Mouse (Mus musculus): Measurements from ENCODE around the gene Fbxo31. TPM values are rescaled to one million over a fixed set of nuclear protein-coding genes. Genes with fewer than 3 reads are reported as not detected.
"Not testable (repeated sequence)": the region's sequence is repeated elsewhere in the genome, so short reads cannot be mapped to it uniquely, and the experiment has no call there.

The Fbxo31 gene
- polyA plus RNA-seq, 1 experiment = 16.2 TPM

DNA sequence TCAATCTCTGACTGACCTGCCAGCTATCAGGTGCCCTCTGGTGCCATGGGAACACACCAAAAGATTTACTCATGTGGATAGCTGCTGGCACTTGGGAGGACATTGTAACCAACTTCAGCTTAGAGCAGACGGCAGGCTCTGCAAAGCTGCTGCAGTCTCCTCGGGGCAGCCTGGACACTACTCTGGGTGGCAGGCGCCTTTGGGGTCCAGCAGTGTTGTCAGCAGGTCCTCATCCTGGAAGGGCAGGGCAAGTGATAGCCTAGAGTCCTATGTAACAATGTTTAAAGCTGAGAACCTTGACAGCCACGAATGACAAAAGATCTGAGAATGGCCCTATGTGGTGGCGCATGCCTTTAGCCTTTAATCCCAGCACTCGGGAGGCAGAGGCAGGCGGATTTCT lies 19.6 kb upstream of the Fbxo31 start:
- no peak for DNase-seq
- Histone ChIP-seq H3K27me3 (replicated peaks; ENCODE audit: control insufficient read depth, insufficient read depth, low read length) (no peaks in the 10 kb centered on the region), H3K4me3 (ENCODE audit: insufficient read depth, low read depth, low read length) (no peak overlapping the region), H3K36me3 (ENCODE audit: control insufficient read depth, insufficient read depth, low read length) (peaks cover 3% of the 10 kb centered on the region; the same call in 1 of the 2 replicates), H3K4me1 (ENCODE audit: control insufficient read depth, insufficient read depth, low read length) (no peaks in the 10 kb centered on the region), H3K27ac (ENCODE audit: insufficient read depth, low read depth, low read length) (no peak overlapping the region)
- TF ChIP-seq POLR2A (IDR thresholded peaks at IDR 0.05; ENCODE audit: low read depth, low read length) = no peak
- TF ChIP-seq CTCF (conservative IDR thresholded peaks at IDR 0.05; ENCODE audit: insufficient read depth, insufficient read length, low read depth, low read length) = no peak
- WGBS = 91% methylated on average over 7 of the region's 7 CpGs

DNA sequence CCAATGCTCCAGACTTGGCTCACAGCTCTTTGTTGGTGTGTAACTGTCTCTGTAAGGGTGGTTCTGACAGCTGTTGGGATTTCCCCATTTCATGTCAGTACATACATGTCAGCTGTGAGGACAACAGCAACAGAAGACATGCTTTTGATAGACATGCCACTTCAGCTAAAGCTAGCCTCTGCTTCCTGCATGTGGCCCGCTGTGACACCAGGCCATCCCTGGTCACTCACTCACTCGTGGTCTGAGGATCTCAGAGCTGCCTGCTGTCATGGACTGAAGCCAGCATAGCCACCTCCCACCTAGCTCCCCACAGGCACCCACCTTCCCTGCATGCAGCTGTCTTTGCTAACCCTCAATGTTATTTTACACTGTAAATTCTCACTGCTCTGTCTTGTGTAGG lies 18.9 kb upstream of the Fbxo31 start:
- DNase-seq; H3K36me3 ChIP-seq (ENCODE audit: control insufficient read depth, insufficient read depth, low read length): not testable (repeated sequence)
- WGBS = 41% methylated on average over 2 of the region's 2 CpGs

DNA sequence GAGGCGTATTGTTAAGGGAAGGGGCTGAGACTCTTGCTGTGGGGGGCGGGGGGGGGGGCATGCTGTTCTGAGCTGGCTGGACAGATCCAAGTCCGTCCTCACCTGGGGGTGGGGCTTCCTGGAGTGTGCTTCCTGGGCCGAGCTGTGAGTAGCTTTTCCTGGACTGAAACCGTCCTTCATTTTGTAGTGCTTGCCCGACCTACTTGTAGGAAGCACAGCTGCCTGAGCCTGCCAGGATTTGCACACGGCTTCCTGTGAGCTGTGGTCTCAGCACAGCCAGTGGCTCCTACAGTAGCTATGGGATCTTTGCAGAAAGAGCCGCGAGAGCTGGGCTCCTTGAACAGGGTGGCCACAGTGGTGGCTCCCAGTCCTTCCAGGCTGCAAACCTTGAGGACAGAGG lies 15.4 kb upstream of the Fbxo31 start:
- 45% methylated on average over 9 of the region's 9 CpGs for WGBS
- TF ChIP-seq POLR2A (IDR thresholded peaks at IDR 0.05; ENCODE audit: low read depth, low read length) (no peak), CTCF (conservative IDR thresholded peaks at IDR 0.05; ENCODE audit: insufficient read depth, insufficient read length, low read depth, low read length) (no peak)
- H3K27me3 ChIP-seq (replicated peaks; ENCODE audit: control insufficient read depth, insufficient read depth, low read length) = no peaks in the 10 kb centered on the region
- H3K36me3 ChIP-seq (ENCODE audit: control insufficient read depth, insufficient read depth, low read length) = 0 out of 2 replicates have a peak, but pooled peaks cover 1% of the 10 kb centered on the region
- no peak overlapping the region for H3K27ac ChIP-seq (ENCODE audit: insufficient read depth, low read depth, low read length)
- H3K4me3 ChIP-seq (ENCODE audit: insufficient read depth, low read depth, low read length) = no peak overlapping the region
- DNase-seq = peak; percentile 87
- peaks cover 16% of the 10 kb centered on the region for H3K4me1 ChIP-seq (ENCODE audit: control insufficient read depth, insufficient read depth, low read length)

More for the DNA sequence above, 18.9 kb upstream of the Fbxo31 start:
- not testable (repeated sequence) for H3K4me1 ChIP-seq (ENCODE audit: control insufficient read depth, insufficient read depth, low read length); H3K27me3 ChIP-seq (replicated peaks; ENCODE audit: control insufficient read depth, insufficient read depth, low read length); H3K4me3 ChIP-seq (ENCODE audit: insufficient read depth, low read depth, low read length); H3K27ac ChIP-seq (ENCODE audit: insufficient read depth, low read depth, low read length)

DNA sequence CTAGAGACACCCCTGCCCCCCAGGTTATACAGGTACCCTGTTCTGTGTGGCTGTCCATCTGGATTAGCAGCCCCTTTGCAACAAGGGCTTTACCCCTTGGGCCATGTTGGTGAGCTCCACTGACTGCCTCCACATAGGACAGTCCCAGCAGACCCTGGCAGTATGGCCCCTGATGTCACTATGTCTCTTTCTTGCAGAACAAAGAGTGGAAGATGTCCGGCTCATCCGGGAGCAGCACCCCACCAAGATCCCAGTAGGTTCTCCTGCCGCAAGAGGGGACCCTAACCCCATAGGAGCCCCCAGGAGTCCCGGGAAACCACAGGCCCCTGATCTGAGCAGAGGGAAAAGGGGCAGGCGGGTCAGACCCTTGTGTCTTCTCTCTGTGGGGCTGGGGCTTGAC lies 14.7 kb upstream of the Fbxo31 start:
- no peak for TF ChIP-seq POLR2A (IDR thresholded peaks at IDR 0.05; ENCODE audit: low read depth, low read length)
- no peak for TF ChIP-seq CTCF (conservative IDR thresholded peaks at IDR 0.05; ENCODE audit: insufficient read depth, insufficient read length, low read depth, low read length)
- Histone ChIP-seq H3K4me3 (ENCODE audit: insufficient read depth, low read depth, low read length) (no peak overlapping the region), H3K4me1 (ENCODE audit: control insufficient read depth, insufficient read depth, low read length) (peaks cover 16% of the 10 kb centered on the region), H3K27me3 (replicated peaks; ENCODE audit: control insufficient read depth, insufficient read depth, low read length) (no peaks in the 10 kb centered on the region), H3K27ac (ENCODE audit: insufficient read depth, low read depth, low read length) (no peak overlapping the region), H3K36me3 (ENCODE audit: control insufficient read depth, insufficient read depth, low read length) (0 out of 2 replicates have a peak, but pooled peaks cover 1% of the 10 kb centered on the region)
- WGBS = 88% methylated on average over 5 of the region's 5 CpGs
- DNase-seq = no peak

DNA sequence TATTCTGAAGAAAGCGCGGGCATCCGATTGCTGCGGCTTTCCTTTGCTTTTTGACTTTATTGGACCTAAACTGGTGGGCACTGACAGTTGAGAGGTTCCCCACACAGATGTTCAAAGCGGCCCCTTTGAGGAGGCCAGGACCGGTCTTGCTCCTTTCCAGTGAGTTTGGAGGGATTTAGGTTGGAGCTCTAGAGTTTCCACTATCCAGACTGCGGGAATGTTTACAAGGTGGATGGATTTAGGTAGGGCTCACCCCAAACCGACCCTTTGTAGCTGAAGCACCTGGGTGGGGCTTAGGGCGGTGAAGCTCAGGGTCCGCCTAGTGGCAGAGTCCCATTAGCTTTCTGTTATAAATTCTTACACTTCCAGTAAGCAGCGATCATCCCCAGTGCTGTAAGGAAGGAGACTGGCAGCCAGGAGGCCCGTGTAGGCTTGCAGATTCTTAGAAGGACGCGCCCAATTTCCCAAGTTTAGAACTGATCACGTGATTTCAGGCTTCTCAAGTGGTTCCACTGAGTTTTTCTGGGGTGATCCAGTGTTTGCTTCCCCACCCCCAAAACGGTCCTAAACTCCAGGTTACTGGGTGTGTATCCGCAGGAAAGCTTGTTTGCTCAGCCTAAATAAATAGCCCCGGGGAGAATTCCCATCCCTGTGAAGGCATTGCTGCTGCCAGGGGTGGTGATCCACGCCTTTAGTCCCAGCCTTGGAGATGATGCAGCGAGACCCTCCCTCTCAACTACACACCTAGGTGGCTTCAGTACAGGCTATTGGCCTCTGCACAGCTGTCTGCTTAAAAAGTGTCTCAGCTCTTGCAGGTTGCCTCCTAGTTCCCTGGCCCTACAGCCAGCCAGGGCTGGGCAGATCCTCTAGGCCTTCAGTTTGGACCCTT lies 12.8 kb upstream of the Fbxo31 start:
- peak; percentile 66 for DNase-seq
- Histone ChIP-seq H3K27me3 (replicated peaks; ENCODE audit: control insufficient read depth, insufficient read depth, low read length) (no peaks in the 10 kb centered on the region), H3K4me3 (ENCODE audit: insufficient read depth, low read depth, low read length) (peak overlapping the region; percentile 88), H3K36me3 (ENCODE audit: control insufficient read depth, insufficient read depth, low read length) (no peaks in the 10 kb centered on the region), H3K4me1 (ENCODE audit: control insufficient read depth, insufficient read depth, low read length) (peaks cover 16% of the 10 kb centered on the region), H3K27ac (ENCODE audit: insufficient read depth, low read depth, low read length) (peak overlapping the region; percentile 75; the same call in 1 of the 2 replicates)
- TF ChIP-seq CTCF (conservative IDR thresholded peaks at IDR 0.05; ENCODE audit: insufficient read depth, insufficient read length, low read depth, low read length) = peak; percentile 46
- no peak for TF ChIP-seq POLR2A (IDR thresholded peaks at IDR 0.05; ENCODE audit: low read depth, low read length)
- 10% methylated on average over 20 of the region's 20 CpGs for WGBS

DNA sequence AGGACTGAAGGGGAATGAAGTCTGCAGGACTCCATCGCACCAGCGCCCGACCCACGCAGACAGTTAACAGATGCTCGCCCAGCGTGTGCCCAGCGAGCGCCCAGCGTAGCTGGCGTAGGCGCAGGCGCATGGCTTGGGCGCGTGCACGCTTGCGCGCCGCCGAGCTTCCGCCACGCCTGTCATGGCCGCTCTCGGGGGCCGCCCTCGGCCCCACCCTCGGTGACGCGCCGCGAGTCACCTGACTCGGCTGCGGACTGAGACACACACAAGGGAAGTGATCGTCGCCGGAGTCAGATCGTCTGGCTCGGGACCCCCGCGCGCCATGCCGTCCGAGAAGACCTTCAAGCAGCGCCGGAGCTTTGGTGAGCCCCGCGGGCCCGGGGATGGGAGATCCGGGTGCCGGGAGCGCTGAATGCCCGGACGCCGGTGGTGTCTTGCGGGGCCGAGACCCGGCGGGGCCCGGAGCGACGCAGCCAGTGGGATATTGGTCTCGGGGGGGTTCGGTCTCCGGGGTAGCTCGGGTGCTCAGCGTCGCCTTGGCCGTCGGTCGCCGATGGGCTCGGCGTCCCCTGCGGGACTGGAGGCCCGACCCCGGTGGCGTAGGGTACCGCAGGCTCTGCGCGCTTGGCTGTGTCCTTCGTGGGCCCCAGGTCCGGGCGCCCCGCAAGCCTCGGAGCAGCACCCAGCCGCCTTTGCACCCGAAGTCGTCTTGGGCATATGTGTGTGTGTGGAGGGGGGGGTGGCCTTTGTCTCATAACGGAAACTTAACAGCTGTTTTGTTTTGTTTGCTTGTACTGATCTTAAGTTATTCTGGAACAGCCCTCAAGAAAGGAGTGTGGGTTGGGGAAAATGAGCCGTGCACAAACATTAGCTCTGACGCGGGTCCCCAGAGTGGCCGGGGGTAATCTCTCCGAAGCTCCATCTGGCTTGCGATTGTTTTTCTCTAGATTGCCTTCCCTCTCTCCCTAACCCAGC lies 11.9 kb upstream of the Fbxo31 start, which contains the start of gene Map1lc3b:
Gene Map1lc3b, plus strand, starts transcription at position 159 of the 975 bp plus-strand sequence.
- peak; percentile 96 for DNase-seq
- TF ChIP-seq POLR2A (IDR thresholded peaks at IDR 0.05; ENCODE audit: low read depth, low read length) = no peak
- TF ChIP-seq CTCF (conservative IDR thresholded peaks at IDR 0.05; ENCODE audit: insufficient read depth, insufficient read length, low read depth, low read length) = no peak
- Histone ChIP-seq H3K4me3 (ENCODE audit: insufficient read depth, low read depth, low read length) (peak within 1 kb of the TSS; percentile 88), H3K36me3 (ENCODE audit: control insufficient read depth, insufficient read depth, low read length) (no peaks in the 10 kb centered on the region), H3K27ac (ENCODE audit: insufficient read depth, low read depth, low read length) (peak within 1 kb of the TSS; percentile 75), H3K4me1 (ENCODE audit: control insufficient read depth, insufficient read depth, low read length) (peaks cover 16% of the 10 kb centered on the region), H3K27me3 (replicated peaks; ENCODE audit: control insufficient read depth, insufficient read depth, low read length) (no peaks in the 10 kb centered on the region)
- under 1% methylated on average over 94 of the region's 94 CpGs for WGBS
